Mouse (Mus musculus): ENCODE data around the gene Mlph. TPM values are rescaled to one million over a fixed set of nuclear protein-coding genes. Genes with fewer than 3 reads are reported as not detected.

Gene Mlph
- polyA plus RNA-seq, 1 experiment, result 0.89 TPM

GRCm38 (mm10) chr1:90900406-90900805, 14.5 kb upstream of the Mlph start:
- Histone ChIP-seq H3K27ac (ENCODE audit: insufficient read depth, low read length) (no peak overlapping the region), H3K4me3 (ENCODE audit: extremely low read depth, insufficient read depth, insufficient read length) (no peak overlapping the region), H3K36me3 (ENCODE audit: control insufficient read depth, insufficient read depth, low read length) (no peaks in the 10 kb centered on the region), H3K4me1 (ENCODE audit: control insufficient read depth, insufficient read depth, insufficient read length) (no peaks in the 10 kb centered on the region), H3K27me3 (ENCODE audit: control insufficient read depth, insufficient read depth, low read length) (no peaks in the 10 kb centered on the region)
- WGBS, result 60% methylated on average over 6 of the region's 6 CpGs
- no peak for DNase-seq (ENCODE audit: low read depth in 1 of 2, low spot score in 2 of 2)
- TF ChIP-seq CTCF (IDR thresholded peaks at IDR 0.05; ENCODE audit: extremely low read depth, insufficient read depth, insufficient read length, insufficient replicate concordance) (no peak), POLR2A (IDR thresholded peaks at IDR 0.05; ENCODE audit: low read depth, low read length) (no peak)

DNA sequence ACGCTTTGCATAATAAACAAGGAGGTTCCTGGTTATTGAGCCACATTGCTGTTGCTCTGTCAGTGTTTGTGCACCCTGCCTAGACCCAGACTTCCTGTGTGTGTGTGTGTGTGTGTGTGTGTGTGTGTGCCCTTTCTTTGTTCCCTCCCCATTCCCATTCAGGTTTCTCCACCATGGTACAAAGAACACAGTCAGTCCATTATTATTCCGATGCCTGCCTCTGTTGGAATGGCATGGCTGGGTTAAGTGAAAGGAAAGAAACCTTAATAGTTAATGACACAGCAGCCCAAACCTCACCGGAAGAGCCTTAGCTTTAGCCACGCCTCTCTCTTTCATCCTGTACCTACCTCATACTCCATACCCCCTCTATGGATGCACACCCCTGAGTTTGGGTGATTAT, 13.6 kb upstream of the Mlph start:
- TF ChIP-seq CTCF (IDR thresholded peaks at IDR 0.05; ENCODE audit: extremely low read depth, insufficient read depth, insufficient read length, insufficient replicate concordance) (no peak), POLR2A (IDR thresholded peaks at IDR 0.05; ENCODE audit: low read depth, low read length) (no peak)
- DNase-seq (ENCODE audit: low read depth in 1 of 2, low spot score in 2 of 2), result no peak
- Histone ChIP-seq H3K4me1 (ENCODE audit: control insufficient read depth, insufficient read depth, insufficient read length) (no peaks in the 10 kb centered on the region), H3K36me3 (ENCODE audit: control insufficient read depth, insufficient read depth, low read length) (no peaks in the 10 kb centered on the region), H3K4me3 (ENCODE audit: extremely low read depth, insufficient read depth, insufficient read length) (no peak overlapping the region), H3K27me3 (ENCODE audit: control insufficient read depth, insufficient read depth, low read length) (no peaks in the 10 kb centered on the region), H3K27ac (ENCODE audit: insufficient read depth, low read length) (no peak overlapping the region)
- WGBS, result 87% methylated on average over 4 of the region's 4 CpGs

DNA sequence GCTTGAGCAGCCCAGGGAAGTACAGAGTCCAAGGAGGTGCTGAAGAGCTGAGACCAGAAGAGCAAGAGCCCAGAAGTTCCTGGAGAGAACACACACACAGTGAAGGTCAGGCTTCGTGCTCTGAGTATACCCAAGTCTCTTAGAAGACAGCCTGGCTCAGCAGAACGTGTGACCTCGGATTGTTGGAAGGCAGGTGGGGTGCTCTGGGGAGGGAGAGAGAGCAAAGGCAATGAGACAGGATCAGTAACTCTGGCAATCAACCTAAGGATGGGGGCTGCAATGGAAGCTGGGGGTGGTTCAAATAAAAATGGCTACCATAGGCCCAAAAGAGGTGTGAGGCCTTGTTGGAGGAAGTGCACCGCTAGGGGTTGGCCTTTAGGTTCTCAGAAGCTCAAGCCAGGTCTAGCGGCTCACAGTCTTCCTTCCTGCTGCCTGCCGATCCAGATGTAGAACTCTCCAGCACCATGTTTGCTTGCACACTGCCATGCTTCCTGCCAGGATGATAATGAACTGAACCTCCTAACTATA, 13.1 kb upstream of the Mlph start:
- no peaks in the 10 kb centered on the region for H3K4me1 ChIP-seq (ENCODE audit: control insufficient read depth, insufficient read depth, insufficient read length)
- no peak overlapping the region for H3K4me3 ChIP-seq (ENCODE audit: extremely low read depth, insufficient read depth, insufficient read length)
- no peak for TF ChIP-seq CTCF (IDR thresholded peaks at IDR 0.05; ENCODE audit: extremely low read depth, insufficient read depth, insufficient read length, insufficient replicate concordance)
- TF ChIP-seq POLR2A (IDR thresholded peaks at IDR 0.05; ENCODE audit: low read depth, low read length), result no peak
- H3K36me3 ChIP-seq (ENCODE audit: control insufficient read depth, insufficient read depth, low read length), result no peaks in the 10 kb centered on the region
- no peak for DNase-seq (ENCODE audit: low read depth in 1 of 2, low spot score in 2 of 2)
- H3K27ac ChIP-seq (ENCODE audit: insufficient read depth, low read length), result no peak overlapping the region
- 78% methylated on average over 6 of the region's 6 CpGs for WGBS
- H3K27me3 ChIP-seq (ENCODE audit: control insufficient read depth, insufficient read depth, low read length), result no peaks in the 10 kb centered on the region

- Histone ChIP-seq H3K36me3 (ENCODE audit: control insufficient read depth, insufficient read depth, low read length) (no peaks in the 10 kb centered on the region), H3K4me3 (ENCODE audit: extremely low read depth, insufficient read depth, insufficient read length) (no peak overlapping the region), H3K4me1 (ENCODE audit: control insufficient read depth, insufficient read depth, insufficient read length) (no peaks in the 10 kb centered on the region), H3K27ac (ENCODE audit: insufficient read depth, low read length) (no peak overlapping the region), H3K27me3 (ENCODE audit: control insufficient read depth, insufficient read depth, low read length) (no peaks in the 10 kb centered on the region)
- TF ChIP-seq POLR2A (IDR thresholded peaks at IDR 0.05; ENCODE audit: low read depth, low read length), result no peak
- no peak for TF ChIP-seq CTCF (IDR thresholded peaks at IDR 0.05; ENCODE audit: extremely low read depth, insufficient read depth, insufficient read length, insufficient replicate concordance)
- DNase-seq (ENCODE audit: low read depth in 1 of 2, low spot score in 2 of 2), result no peak
- WGBS, result 70% methylated on average over 3 of the region's 3 CpGs
Observed at GRCm38 (mm10) chr1:90902751-90903150, 12.1 kb upstream of the Mlph start.

DNA sequence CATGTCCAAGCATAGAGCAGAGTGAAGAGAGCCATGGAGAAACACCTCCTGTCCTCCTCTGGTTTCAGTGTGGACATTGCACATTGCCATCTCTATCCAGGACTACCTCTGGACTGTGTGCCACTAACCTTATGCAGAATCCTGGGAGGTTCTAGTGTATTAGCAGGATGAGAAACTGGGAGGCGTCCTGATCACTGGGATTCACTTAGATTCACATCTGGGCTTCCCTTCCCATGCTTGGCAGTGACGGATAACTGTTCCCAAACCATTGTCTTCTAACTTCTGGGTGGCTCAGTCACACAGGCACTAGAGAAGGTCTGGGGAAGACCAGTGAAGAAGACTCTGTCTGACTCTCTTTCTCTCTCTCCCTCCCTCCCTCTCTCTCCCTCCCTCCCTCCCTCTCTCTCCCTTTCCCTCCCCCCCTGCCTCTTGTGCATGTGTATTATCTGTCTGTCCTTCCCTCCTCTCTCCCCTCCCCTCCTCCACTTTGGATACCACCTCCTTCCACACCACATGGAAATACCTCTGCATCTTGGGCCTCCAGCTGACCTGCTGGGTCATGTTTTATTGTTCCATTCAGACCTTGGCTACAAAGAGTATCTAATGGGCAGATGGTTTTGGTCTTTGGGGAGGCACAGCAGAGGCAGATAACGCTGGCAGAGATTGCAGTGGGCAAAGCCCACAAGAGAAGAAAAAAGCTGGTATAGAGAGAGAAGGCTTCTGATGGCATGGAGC, 11.5 kb upstream of the Mlph start:
- H3K4me1 ChIP-seq (ENCODE audit: control insufficient read depth, insufficient read depth, insufficient read length), result no peaks in the 10 kb centered on the region
- H3K27me3 ChIP-seq (ENCODE audit: control insufficient read depth, insufficient read depth, low read length), result no peaks in the 10 kb centered on the region
- no peak for DNase-seq (ENCODE audit: low read depth in 1 of 2, low spot score in 2 of 2)
- TF ChIP-seq POLR2A (IDR thresholded peaks at IDR 0.05; ENCODE audit: low read depth, low read length) (no peak), CTCF (IDR thresholded peaks at IDR 0.05; ENCODE audit: extremely low read depth, insufficient read depth, insufficient read length, insufficient replicate concordance) (no peak)
- no peak overlapping the region for H3K27ac ChIP-seq (ENCODE audit: insufficient read depth, low read length)
- H3K36me3 ChIP-seq (ENCODE audit: control insufficient read depth, insufficient read depth, low read length), result no peaks in the 10 kb centered on the region
- 72% methylated on average over 3 of the region's 3 CpGs for WGBS
- H3K4me3 ChIP-seq (ENCODE audit: extremely low read depth, insufficient read depth, insufficient read length), result no peak overlapping the region

DNA sequence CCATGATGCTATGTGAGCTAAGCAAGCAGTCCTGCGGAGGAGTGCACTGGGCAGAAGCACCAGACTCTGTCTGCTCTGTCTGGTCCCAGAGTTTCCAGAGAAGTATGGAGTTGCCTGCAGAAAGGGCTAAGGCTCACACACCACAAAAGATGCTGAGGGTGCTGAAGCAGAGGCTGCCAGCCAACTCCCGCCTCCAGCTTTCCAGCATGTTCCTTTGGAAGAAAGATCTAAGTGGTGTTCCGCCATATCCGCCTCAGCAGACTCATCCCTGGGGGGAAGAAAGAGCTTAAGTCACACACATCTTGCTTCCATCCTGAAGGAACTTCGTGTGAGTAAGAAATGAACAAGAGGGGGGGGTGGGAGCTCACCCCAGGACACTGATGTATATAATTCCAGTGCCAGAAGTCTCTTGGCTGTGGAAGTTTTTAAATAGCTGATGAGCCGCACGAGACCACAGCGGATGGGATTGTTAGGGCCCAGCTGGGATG, 10.9 kb upstream of the Mlph start:
- H3K27ac ChIP-seq (ENCODE audit: insufficient read depth, low read length), result no peak overlapping the region
- H3K4me3 ChIP-seq (ENCODE audit: extremely low read depth, insufficient read depth, insufficient read length), result no peak overlapping the region
- 80% methylated on average over 8 of the region's 8 CpGs for WGBS
- H3K36me3 ChIP-seq (ENCODE audit: control insufficient read depth, insufficient read depth, low read length), result no peaks in the 10 kb centered on the region
- no peaks in the 10 kb centered on the region for H3K27me3 ChIP-seq (ENCODE audit: control insufficient read depth, insufficient read depth, low read length)
- DNase-seq (ENCODE audit: low read depth in 1 of 2, low spot score in 2 of 2), result no peak
- no peak for TF ChIP-seq POLR2A (IDR thresholded peaks at IDR 0.05; ENCODE audit: low read depth, low read length)
- no peak for TF ChIP-seq CTCF (IDR thresholded peaks at IDR 0.05; ENCODE audit: extremely low read depth, insufficient read depth, insufficient read length, insufficient replicate concordance)
- H3K4me1 ChIP-seq (ENCODE audit: control insufficient read depth, insufficient read depth, insufficient read length), result no peaks in the 10 kb centered on the region

All from spleen, adult 2 months (tissue).